Mouse (Mus musculus): ENCODE results near the gene Cdk9.

- TF ChIP-seq CTCF (IDR thresholded peaks at IDR 0.05) (no peak), EP300 (IDR thresholded peaks at IDR 0.05) (no peak)
These were observed 29.2 kb downstream of the Cdk9 start for GRCm38 (mm10) chr2:32683701-32684100.

Data from lung, postnatal 0 days (tissue).